Mouse (Mus musculus) brain, embryonic 14.5 days (tissue): Measurements from ENCODE around the gene 1700007K13Rik.

Experiments used
- CTCF ChIP-seq: fragments of 200-500 bp; IDR thresholded peaks from 2 replicates; pipeline ENCODE4 v1.5.1; 2012; ENCODE audit warnings: inconsistent platforms, mild to moderate bottlenecking, moderate library complexity, borderline replicate concordance; ENCODE audit not compliant: insufficient read depth, insufficient read length; ENCODE audit errors: extremely low read depth
- POLR2A ChIP-seq: fragments of 200-500 bp; IDR thresholded peaks from 2 replicates; pipeline ENCODE4 v1.6.1; 2012; ENCODE audit warnings: mild to moderate bottlenecking, inconsistent platforms, borderline replicate concordance; ENCODE audit not compliant: poor library complexity, insufficient read depth, insufficient read length, severe bottlenecking; ENCODE audit errors: extremely low read depth

DNA sequence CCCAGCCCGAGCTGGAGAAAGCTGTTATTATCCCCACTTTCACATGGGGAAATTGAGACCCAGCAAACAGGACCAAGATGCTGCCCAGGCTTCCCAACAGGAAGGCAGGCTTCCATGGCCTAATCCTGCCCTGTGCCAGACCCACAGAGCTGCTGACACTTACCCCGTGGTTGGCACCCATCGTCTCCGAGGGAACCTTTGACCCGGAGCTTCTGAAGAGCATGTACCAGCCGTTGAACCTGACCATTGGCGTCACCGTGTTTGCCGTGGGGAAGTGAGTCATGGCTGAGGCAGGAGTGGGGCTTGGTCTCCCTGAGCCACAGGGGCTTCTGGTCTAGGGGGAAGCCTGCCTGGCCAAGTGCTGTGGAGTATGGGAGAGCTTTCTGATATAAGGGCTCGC is 36.9 kb upstream of the 1700007K13Rik start:
- no peak for TF ChIP-seq CTCF
- TF ChIP-seq POLR2A: no peak
